Mouse (Mus musculus) left cerebral cortex, postnatal 10 days (tissue): ENCODE measurements at regions not wholly inside any gene's neighbourhood (a gene's known extent, or its start where the extent isn't known, plus 50 kb on each side); places are given as distances from the start of the nearest gene placed in this dataset.

ENCODE experiments used
- DNase-seq, 2 experiments: peaks; one replicate each; pipeline ENCODE4 v3.0.0; 2021 to 2022; ENCODE audit warnings: low spot score in 2 of 2, mixed read lengths in 1 of 2; ENCODE audit errors: extremely low spot score in 1 of 2
- intact Hi-C: fragments of 180-260 bp; cut with DNase I; formaldehyde crosslinking; loops from one replicate; pipeline ENCODE4 v1.15.1; 2025

DNA sequence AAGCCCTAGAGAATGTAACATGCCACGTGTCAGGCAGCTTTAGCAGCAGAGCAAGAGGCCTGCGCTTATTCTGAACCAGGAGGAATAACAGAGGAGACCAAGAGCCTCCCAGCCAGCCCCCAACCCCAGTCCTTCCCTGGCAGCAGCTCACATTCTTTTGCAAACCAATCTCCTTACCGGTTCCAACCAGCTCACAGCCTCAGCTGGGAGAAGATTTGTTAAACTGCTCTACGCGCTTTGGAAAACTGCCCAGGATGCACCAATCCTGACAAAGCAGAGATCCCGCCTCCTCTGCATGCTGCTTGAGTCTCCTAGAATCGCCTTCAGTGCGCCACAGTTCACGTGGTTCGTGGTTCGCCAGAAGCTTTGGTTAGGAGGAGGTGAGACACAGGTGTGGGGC is 51.8 kb downstream of the Gm9376 start:
- DNase-seq: peak in 1 of 2 experiments; percentile 54
- intact Hi-C loops: no loop called here

DNA sequence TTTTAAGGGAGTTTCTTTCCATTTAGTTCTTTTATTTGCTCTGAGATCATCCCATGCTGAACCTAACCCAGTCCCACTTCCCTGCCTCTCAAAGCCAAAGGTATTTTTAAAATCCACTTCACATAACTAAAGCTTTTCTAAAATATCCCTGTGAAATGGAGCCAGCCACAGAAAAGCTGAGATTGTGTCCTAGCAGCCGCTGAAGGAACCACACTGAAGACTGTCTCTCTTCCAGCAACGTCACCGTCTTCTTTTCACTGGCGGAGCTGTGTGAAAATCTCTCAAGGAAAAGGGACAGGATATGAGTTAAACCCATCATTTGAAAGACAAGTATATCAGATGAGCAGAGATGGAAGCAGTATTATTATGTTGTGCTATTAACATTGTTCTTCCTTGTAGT is 53.3 kb downstream of the Gm9376 start:
- intact Hi-C loops: loop anchor here (5.0 kb wide), 1 partner anchor 83 kb away; the partner anchor contains the start of gene Sox21
- peak in 1 of 2 experiments; percentile 29 for DNase-seq

DNA sequence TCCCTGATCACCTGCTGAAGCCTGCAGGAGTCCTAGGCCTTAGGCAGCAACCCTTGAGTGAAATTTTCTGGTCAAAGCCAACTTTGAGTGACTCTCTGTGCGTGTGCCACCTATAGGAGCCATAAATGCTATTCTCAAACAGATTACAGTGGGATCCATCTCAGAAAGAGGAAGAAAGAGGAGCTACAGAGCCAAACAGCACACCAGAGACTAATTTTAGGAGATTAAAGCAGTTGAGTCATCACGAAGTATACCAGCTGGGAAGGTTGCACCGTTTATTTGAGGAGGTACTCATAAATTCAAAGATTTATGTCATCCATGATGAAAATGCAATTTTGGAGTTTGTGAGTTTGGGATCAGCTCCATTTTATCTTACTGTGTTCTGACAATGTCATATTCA is 54.3 kb downstream of the Gm9376 start:
- no peak for DNase-seq
- intact Hi-C loops: loop anchor here (5.0 kb wide), 1 partner anchor 84 kb away; the partner anchor contains the start of gene Sox21

DNA sequence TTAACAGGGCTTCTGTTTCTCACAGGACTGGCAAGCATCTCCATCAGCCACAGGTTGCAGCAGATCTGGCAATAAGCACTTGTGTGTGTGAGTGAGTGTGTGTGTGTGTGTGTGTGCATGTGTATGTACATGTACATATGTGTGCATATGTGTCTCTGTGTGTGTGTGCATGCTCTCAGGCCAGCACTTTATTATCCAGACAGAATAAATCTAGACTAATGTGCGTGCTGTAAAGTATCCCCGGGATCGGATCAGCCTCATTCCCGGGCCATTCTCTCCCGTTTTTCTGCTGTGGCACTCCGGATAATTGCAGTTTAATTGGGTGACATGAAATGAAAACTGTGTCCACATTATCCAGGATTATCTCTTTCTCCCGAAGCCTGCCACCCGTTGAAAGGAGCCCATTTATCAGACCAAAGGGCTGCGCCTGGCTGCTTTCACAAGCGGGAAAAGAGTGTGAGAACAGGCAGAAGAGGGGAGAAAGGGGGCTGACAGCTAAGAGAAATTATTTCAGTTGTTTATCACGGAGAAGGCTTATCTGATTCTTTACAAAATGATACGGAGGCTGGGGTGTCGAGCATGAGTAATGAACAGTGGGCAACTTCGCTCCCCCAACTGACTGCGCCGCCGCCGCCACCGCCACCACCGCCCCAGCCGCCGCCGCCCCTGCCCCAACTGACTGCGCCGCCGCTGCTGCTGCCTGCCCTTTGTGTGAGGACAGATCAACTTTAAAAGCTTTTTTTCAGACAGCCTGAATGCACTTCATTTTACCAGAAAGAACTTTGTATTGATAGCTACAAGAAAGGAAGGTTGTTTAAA is 55.5 kb downstream of the Gm9376 start:
- intact Hi-C loops: loop anchor here (5.0 kb wide), 1 partner anchor 85 kb away; the partner anchor contains the start of gene Sox21
- no peak for DNase-seq

DNA sequence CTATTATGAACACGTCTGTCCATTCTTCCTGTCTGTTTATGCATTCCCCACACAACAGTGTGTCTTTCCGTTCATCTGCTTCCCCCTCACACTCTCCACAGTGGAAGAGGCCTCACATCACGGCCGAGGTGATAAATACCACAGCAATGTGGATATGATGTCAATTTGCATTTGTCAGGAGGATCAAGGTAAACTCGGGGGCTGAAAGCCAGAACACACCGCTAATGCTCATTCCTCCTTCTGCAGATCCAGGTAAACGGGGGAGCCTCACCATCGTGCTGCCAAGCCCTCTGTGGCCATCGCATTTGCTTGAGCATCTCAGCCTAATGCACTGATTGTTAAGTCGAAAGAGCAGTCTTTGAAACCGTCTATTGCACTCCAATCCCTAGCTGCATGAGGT is 56.1 kb downstream of the Gm9376 start:
- intact Hi-C loops: loop anchor here (5.0 kb wide), 1 partner anchor 86 kb away; the partner anchor contains the start of gene Sox21

DNA sequence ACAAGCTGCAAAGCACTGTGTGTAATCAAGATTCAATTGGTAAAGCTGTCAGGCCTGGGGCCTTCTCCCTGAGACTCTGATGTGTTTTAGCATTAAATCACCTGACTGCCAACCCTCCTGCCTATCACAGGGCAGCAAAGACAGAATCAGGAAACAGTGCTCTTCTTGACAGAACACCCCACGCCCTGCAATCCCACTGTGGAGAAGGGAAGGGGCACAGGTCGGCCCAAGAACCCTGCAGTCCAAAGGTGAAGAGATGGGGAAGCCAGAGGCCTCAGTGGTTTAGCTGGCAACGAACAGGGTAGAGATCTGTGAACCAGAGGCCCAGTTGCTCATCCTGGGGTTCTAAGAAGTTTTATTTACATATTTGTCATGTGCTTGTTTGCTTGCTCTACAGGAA is 71.3 kb downstream of the Gm9376 start:
- intact Hi-C loops: no loop called here
- DNase-seq: no peak

More for the DNA sequence above, 56.1 kb downstream of the Gm9376 start:
- no peak for DNase-seq

DNA sequence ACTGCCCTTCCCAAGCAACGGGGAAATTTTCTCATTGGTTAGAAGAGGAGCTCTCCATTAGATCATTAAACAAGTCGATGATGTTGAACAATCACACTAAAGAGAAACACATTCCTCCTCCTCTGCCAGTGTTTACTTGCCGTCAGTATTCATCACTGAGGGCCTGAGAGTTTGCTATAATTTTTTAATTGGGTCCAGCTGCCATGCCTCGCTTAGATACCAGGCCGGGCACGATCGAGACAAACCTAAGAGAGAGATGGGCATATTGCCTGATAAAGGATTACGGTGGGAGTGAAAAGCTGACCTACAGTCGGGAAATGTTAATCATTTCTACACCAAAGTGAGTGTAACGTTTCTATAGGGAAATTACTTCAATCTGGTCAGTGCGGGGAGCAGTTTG is 96.2 kb downstream of the Gm9376 start:
- no peak for DNase-seq
- intact Hi-C loops: no loop called here

DNA sequence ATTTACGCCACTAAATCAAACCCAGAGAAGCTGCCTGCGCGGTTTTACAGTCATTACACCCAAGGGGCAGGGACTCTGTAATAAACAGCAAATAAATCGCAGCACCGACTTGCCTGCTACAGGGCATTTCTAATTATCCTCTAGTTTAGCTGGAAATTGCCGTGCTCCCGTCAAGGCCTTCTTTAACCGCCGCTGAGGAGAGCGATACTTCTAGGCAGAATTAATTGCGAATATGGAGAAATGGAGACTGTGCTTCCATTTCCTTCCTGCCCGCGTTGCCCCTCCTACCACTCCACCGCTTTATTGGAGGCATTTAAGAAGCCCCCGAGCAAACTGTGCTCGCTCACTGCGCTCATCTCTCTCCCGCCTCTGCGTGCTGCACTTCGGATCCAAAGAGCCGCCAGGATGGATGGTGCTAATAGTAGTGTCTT is 96.6 kb downstream of the Gm9376 start:
- intact Hi-C loops: no loop called here
- no peak for DNase-seq

DNA sequence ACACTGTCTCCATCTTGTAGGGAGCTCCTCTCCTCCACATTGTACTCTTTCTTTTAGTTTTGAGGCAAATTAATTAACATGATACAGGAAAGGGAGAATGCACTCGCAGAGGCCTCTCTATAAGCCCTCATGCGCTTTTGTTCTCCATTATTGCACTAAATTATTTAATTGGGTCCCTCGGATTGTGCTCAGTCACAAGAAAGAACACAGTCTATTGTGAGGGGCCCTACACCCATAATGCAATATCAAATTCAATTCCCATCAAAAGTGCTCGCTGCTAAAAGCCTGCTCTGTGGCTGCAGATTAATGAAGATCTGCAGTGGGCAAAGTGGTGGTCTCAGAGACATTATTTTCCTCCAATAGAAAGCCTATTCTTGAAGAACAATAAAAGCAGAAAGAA is 99.8 kb downstream of the Gm9376 start:
- DNase-seq: no peak
- intact Hi-C loops: no loop called here

DNA sequence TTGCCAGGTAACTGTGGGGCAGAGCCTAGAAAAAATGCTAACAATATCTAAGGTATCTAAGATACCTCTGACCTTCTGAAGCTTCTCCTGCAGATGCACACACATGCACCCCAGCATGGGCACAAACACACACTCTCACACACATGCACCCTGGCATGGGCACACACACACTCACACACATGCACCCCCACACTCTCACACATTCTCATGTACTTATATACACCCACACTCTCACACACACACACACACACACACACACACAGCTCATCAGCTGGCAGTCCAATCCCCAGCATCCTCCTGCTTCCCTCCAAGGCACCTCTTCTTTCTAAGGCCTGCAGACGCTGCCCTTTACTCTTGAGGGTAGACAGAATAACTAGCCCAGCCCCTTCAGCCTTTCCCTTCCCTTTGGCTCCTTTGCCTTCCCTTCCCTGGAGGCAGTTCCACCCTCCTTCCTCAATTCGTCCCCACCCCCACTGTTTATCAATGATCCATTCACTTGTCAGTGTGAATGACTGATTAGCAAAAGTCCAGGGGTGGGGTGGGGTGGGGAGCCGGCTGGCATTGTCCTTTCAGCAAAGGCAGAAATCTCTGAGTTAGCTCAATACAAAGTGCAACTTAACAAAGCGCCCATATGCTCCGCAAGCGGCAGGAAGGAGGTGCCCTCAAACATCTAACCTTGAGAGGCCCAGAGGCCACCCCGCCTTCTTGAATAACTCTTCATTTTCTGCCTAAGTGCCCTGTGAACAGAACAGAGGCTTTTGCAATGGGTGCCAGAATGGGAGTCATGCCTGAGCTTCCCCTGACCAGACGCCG is 102.1 kb downstream of the Gm9376 start:
- no peak for DNase-seq
- intact Hi-C loops: no loop called here

DNA sequence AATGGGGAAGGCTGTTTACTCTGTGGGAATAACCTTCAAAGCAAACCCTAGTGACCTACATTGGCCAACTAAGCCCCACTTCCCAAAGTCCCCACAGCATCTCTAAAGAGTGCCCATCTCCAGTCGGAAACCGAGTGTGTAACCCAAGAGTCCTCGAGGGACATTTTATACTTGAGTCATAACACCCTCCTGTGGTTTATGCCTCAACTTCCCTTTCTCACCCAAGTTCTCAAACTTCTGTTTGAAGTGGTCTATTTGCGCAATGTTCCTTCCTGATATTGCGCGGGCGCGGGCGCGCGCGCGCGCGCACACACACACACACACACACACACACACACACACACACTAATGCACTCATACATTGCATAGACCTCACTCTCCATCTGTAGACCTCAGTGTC is 104.6 kb downstream of the Gm9376 start:
- DNase-seq: no peak
- intact Hi-C loops: no loop called here

DNA sequence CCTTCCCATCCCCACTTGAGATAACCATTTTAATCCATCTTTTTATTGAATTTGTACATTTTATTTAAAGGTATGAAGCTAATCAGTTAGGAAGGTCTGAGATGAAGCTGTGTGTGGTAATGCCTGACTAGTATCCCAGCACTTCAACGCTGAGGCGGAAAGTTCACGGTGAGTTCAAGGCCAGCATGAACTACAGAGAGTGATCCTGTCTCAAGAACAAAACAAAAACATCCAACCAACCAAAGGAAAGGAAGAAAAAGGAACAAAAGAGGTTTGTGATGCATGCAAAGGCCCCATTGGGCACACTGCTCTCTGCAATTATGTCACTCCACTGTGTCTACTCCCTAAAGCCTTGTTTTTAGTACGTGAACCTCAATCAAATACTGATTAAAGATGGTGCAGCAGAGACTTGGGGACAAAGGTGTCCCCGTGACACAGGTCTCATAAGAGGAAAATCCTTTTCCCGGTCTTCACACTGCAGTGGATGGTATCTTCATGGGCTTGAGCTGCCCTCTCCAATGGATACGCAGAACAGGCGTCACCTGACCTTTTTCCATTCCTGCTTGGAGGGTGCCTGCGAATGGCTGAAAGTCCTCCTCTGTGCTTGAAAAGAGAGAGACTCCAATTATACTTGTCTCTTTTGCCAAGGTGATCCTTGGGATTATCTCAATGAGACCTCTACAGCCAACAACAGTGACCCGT is 108.2 kb downstream of the Gm9376 start:
- DNase-seq: no peak
- intact Hi-C loops: no loop called here

DNA sequence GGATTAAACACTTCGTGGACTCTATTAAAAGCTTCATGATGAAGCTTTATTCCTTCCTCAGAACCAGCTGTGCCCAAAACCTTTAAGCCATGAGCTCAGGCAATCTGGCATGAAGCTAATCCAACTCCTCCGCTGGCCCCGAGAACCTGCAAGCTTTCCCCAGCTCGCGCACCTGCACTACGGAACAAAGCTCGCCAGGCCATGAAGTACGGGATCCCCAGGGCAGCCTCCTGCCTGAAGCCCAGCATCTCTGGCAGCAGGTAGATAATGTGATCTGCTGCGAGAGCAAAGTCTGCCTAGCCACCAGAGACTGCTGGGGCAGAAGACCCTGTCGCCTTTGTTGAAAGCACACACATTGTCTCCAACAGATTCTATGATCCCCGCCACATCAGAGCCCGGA is 108.9 kb downstream of the Gm9376 start:
- intact Hi-C loops: no loop called here
- DNase-seq: no peak

DNA sequence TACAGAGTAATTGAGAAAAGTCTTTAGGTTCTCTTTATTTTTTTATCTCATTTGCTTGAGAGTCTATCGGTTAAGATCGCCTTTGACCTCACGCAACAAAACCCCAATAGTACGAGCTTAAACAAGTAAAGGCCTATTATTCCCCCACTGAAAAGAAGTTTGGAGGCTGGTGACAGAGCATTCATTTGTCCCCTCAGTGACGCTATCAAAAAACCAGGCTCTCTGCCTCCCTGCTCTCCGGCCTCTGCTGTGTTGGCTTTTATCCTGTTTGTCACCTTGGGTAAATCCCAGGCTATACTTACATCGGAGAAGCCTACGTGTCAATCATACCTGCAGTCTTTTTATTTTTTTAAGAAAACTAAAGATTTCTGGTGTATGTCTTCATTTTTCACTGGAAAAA is 112.9 kb downstream of the Gm9376 start:
- intact Hi-C loops: no loop called here
- no peak for DNase-seq

DNA sequence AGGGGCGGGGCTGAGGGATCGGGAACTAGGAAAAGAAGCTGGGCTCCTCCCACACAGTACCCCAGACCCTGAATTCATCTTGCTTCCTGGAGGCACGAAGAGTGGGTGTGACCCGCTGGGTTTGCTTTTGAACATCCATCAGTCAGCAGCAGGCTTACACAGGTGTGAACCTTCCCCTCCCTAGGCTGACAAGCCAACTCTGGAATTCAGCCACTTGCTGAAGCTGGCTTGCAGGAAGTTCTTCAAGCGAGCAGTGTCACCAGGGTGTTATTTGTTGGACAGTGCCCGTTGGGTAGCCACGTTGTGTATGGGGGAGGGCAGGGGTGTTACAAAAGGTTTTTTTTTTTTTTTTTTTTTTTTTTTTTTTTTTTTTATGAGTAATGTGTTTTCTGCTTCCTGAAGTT is 118.8 kb downstream of the Gm9376 start:
- no peak for DNase-seq
- intact Hi-C loops: no loop called here

DNA sequence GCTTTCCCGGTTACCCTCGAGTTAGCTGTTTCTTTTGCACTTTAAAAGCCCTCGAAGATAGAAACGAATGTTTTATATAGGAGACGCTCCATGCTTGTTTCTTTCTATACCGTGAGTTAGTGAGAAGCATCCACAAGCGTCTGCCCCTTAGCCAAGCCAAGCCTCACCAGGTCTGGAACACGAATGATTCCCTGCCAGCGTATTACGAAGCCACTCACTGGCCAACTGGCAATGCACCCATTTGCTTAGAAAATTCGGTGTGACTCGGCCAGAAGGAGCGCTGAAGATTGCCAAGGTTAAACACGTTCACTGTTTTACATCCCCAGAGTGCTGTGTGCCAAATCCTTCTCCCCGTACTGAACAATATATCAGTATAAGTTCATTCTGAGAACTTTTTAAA is 121.3 kb downstream of the Gm9376 start:
- DNase-seq: no peak

DNA sequence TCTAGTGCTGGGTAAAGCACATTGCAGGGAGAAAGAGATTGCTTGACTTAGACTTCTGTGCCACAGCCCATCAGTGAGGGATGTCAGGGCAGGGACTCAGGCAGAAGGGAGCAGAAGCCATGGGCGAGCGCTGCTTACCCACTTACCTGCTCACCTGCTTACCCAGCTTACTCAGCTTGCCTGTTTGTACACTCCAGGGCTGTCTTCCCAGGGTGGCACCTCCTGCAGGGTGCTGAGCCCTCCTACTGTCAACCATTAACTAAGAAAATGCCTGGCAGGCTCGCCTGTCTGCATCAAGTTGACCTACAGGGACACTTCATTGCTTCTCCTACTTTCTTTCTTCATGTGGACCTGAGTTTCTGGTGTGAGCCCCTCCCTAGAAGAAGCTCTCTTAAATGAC is 124.0 kb downstream of the Gm9376 start:
- DNase-seq: no peak
- intact Hi-C loops: no loop called here

More for the DNA sequence above, 121.3 kb downstream of the Gm9376 start:
- intact Hi-C loops: no loop called here

DNA sequence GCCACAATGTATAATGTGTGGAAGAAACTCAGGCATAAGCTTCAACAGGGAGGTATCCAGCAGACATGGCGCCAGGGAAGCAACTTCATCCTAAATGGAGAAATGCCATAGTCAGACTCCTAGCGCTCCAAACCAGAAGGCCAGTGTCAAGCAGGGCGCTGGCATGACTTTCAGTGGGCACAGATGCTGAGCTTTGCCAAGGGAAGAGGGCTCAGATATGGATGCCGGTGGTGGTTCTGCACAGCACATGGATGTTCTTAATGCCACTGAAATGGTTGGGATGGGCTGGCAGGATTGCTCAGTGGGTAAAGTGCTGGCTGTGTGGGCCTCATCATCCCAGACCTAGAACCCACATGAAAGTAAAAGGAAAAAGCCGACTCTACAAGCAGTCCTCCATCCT is 124.8 kb downstream of the Gm9376 start:
- intact Hi-C loops: no loop called here
- DNase-seq: no peak

DNA sequence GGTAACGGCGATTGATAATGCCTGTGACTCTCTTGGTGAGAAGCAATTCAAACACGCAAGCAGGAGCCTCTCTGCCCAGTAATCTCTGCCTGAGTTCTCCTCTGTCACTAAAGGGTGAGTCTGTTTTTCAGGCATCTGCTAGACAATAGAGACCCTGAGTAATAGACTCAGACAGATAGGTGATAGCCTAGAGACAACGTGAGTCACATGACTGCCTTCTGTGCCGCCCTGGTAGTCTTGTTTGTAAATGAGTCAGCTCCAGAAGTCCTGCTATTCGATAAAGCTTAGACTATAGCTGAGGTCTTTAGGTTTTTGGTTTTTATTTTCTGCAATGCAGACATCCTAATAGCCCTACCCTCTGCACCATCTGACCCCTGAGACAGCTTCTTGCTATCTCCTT is 126.9 kb downstream of the Gm9376 start:
- DNase-seq: no peak

More for the DNA sequence above, 126.9 kb downstream of the Gm9376 start:
- intact Hi-C loops: no loop called here
